Mouse (Mus musculus) thymus, adult 2 months (tissue): ENCODE data around the gene Lce1g.

Experiments used
- CTCF ChIP-seq: fragments of 200-500 bp; IDR thresholded peaks from 2 replicates; pipeline ENCODE4 v1.5.1; 2012; ENCODE audit warnings: mild to moderate bottlenecking, control low read depth, low read length, moderate library complexity, borderline replicate concordance; ENCODE audit not compliant: control insufficient read depth, poor library complexity, insufficient read depth; ENCODE audit errors: extremely low read depth
- POLR2A ChIP-seq: fragments of 200-500 bp; IDR thresholded peaks from 2 replicates; pipeline ENCODE4 v1.6.1; 2012; ENCODE audit warnings: mild to moderate bottlenecking, low read length, control low read depth, moderate library complexity; ENCODE audit not compliant: control insufficient read depth, poor library complexity, insufficient read depth; ENCODE audit errors: extremely low read depth

- no peak for TF ChIP-seq CTCF
- no peak for TF ChIP-seq POLR2A
Observed at GRCm38 (mm10) chr3:92753197-92753596, 1.1 kb upstream of the Lce1g start.
